ENCODE assay signal across 32 mouse cellular contexts in the genomic region with DNA sequence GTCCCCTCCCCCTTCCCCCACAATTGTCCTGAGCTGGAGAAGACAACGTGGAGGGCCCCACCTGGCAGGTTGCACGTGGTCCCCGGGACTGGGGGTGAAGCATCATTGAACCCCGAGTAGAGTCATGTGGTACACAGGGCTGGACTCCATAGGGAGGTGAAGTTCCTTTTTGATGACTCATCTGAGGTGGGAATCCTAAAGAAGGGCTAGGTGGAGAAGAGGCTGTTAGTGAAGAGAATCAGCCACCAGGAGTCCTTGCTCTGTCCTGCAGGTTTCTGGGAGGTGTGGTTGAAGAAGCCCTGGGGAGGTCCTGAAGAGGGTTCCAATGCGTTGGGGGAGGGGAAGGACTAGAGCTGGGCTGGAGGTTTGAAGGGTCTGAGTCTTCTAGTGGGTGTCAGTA. TPM values are rescaled to one million over a fixed set of nuclear protein-coding genes. Genes with fewer than 3 reads are reported as not detected.
A peak's percentile ranks its signal among the peaks of the same experiment; 100 is the strongest.
DNase-seq lines count a peak whose midpoint lies in the region; TF ChIP-seq lines count a peak whose summit lies in the region.
"Had no signal": no experiment of that assay in that cellular context is flagged by ENCODE, and none has a peak within 500 bp of the region (broad histone marks: within the 10 kb centered on the region; RNA-seq: fewer than 3 reads in every experiment).

No protein-coding gene starts in this region.

- TF ChIP-seq POLR2A in ES-Bruce4 (IDR thresholded peaks at IDR 0.05; ENCODE audit: insufficient read depth, low read length): no peak

- no peaks in the 10 kb centered on the region for H3K27me3 ChIP-seq in ES-Bruce4 (ENCODE audit: control insufficient read depth, insufficient read depth, low read length, poor library complexity, severe bottlenecking)
- peaks cover 35% of the 10 kb centered on the region for H3K27me3 ChIP-seq in hindbrain, embryonic 10.5 days (ENCODE audit: insufficient read depth, poor library complexity, severe bottlenecking)

- peak overlapping the region; percentile 88 for H3K27ac ChIP-seq in ES-Bruce4 (ENCODE audit: insufficient read depth, low read length)
- H3K27ac ChIP-seq in hindbrain, embryonic 10.5 days: no peak overlapping the region
- H3K27ac ChIP-seq: forebrain, embryonic 10.5 days; forebrain, embryonic 13.5 days; heart, adult 2 months; heart, embryonic 10.5 days; heart, embryonic 13.5 days; hindbrain, embryonic 12.5 days; hindbrain, embryonic 15.5 days had no signal

- no peaks in the 10 kb centered on the region for H3K9me3 ChIP-seq in ES-Bruce4 (replicated peaks; ENCODE audit: control insufficient read depth, insufficient read depth, low read length, poor library complexity, severe bottlenecking)
- H3K9me3 ChIP-seq in hindbrain, embryonic 10.5 days: no peaks in the 10 kb centered on the region
- H3K9me3 ChIP-seq: forebrain, embryonic 10.5 days; forebrain, embryonic 13.5 days; heart, embryonic 10.5 days; heart, embryonic 13.5 days; hindbrain, embryonic 12.5 days; hindbrain, embryonic 15.5 days had no signal

- DNase-seq in 3T3-L1 (ENCODE audit: low read depth, low spot score) (peak; percentile 41), R1 (ENCODE audit: low read depth, low spot score) (peak; percentile 81)
- no peak for DNase-seq in adrenal gland, postnatal 10 days
- no peak for DNase-seq in urinary bladder, adult 18-20 months (ENCODE audit: low spot score in 2 of 2)
- no peak for DNase-seq in hindbrain, embryonic 10.5 days (ENCODE audit: low spot score)
- DNase-seq: adrenal gland, adult 2 months; adrenal gland, postnatal 36 days; cerebellum, adult 18-20 months; cerebellum, adult 9-10 months; cerebellum, postnatal 14 days; gastrocnemius, postnatal 10 days; gastrocnemius, postnatal 36 days; heart, adult 2 months; heart, postnatal 14 days; heart, postnatal 4 days had no signal

- H3K4me1 ChIP-seq in ES-Bruce4 (ENCODE audit: control insufficient read depth, insufficient read depth, low read length): peaks cover 2% of the 10 kb centered on the region
- peaks cover 43% of the 10 kb centered on the region for H3K4me1 ChIP-seq in hindbrain, embryonic 10.5 days (replicated peaks)

- H3K9ac ChIP-seq in ES-Bruce4 (ENCODE audit: low read depth, poor library complexity, severe bottlenecking): peak overlapping the region; percentile 88
- H3K9ac ChIP-seq: forebrain, embryonic 13.5 days; heart, embryonic 13.5 days; hindbrain, embryonic 12.5 days; hindbrain, embryonic 15.5 days had no signal

- peak overlapping the region; percentile 43 for H3K4me3 ChIP-seq in ES-Bruce4 (ENCODE audit: low read depth, low read length)
- no peak overlapping the region for H3K4me3 ChIP-seq in hindbrain, embryonic 10.5 days
- H3K4me3 ChIP-seq: forebrain, embryonic 10.5 days; forebrain, embryonic 13.5 days; heart, adult 2 months; heart, embryonic 10.5 days; heart, embryonic 13.5 days; hindbrain, embryonic 12.5 days; hindbrain, embryonic 15.5 days had no signal

- peak; percentile 74 for TF ChIP-seq EP300 in ES-Bruce4 (IDR thresholded peaks at IDR 0.05; ENCODE audit: insufficient read depth, low read depth, low read length)

- 69% methylated on average over 5 of the region's 5 CpGs for WGBS in hindbrain, embryonic 10.5 days

- peaks cover 4% of the 10 kb centered on the region; the same call in 1 of the 2 replicates for H3K36me3 ChIP-seq in ES-Bruce4 (ENCODE audit: control insufficient read depth, insufficient read depth, low read length, poor library complexity, severe bottlenecking)
- H3K36me3 ChIP-seq in hindbrain, embryonic 10.5 days: peaks cover 35% of the 10 kb centered on the region
- H3K36me3 ChIP-seq: heart, embryonic 13.5 days; hindbrain, embryonic 12.5 days; hindbrain, embryonic 15.5 days had no signal

- no peak for TF ChIP-seq CTCF in ES-Bruce4 (IDR thresholded peaks at IDR 0.05; ENCODE audit: low read depth, low read length)

RNA-seq across cellular contexts. Expression of gene Gli1, which starts 4.8 kb away (rescaled TPM):
- polyA plus RNA-seq in ES-Bruce4 (2011; ENCODE audit: insufficient read depth, insufficient read length, low read depth, missing spikeins): 19.8 and 21.4 TPM in 2 replicates
- total RNA-seq in adrenal gland, postnatal 10 days (2021): 1 to 10 TPM; 5.2 to 5.6 TPM
- 7.1 and 7.3 TPM in 2 replicates for polyA plus RNA-seq in hindbrain, embryonic 10.5 days (2016; fragmentation: Nextera tagmentation; extraction: Ambion mirVana)
- total RNA-seq: granulocyte monocyte progenitor cell, adult 5-6 weeks had no signal

RNA-seq across cellular contexts. Expression of gene Arhgap9, which starts 15.2 kb away (rescaled TPM):
- 8.5 and 9.1 TPM in 2 replicates for polyA plus RNA-seq in ES-Bruce4 (2011; ENCODE audit: insufficient read depth, insufficient read length, low read depth, missing spikeins)
- 1 to 10 TPM; 6.5 to 6.6 TPM for total RNA-seq in adrenal gland, postnatal 10 days (2021)
- 1.8 and 2.5 TPM in 2 replicates for polyA plus RNA-seq in hindbrain, embryonic 10.5 days (2016; fragmentation: Nextera tagmentation; extraction: Ambion mirVana)

RNA-seq across cellular contexts. Expression of gene Inhbe, which starts 17.3 kb away (rescaled TPM):
- polyA plus RNA-seq in ES-Bruce4 (2011; ENCODE audit: insufficient read depth, insufficient read length, low read depth, missing spikeins): not detected in 2 replicates
- total RNA-seq in adrenal gland, postnatal 10 days (2021): 1 to 10 TPM; 1.2 to 6.6 TPM
- not detected in 2 replicates for polyA plus RNA-seq in hindbrain, embryonic 10.5 days (2016; fragmentation: Nextera tagmentation; extraction: Ambion mirVana)
- total RNA-seq: adrenal gland, adult 2 months; adrenal gland, postnatal 36 days; gastrocnemius, adult 18-20 months; gastrocnemius, postnatal 10 days; gastrocnemius, postnatal 36 days; granulocyte monocyte progenitor cell, adult 5-6 weeks; heart, adult 2 months; heart, postnatal 14 days; heart, postnatal 4 days had no signal
- polyA plus RNA-seq: C2C12; CD4-positive, CD25-positive, alpha-beta regulatory T cell, adult 4 months; embryonic facial prominence, embryonic 11.5 days; embryonic facial prominence, embryonic 14.5 days; forebrain, embryonic 10.5 days; forebrain, embryonic 16.5 days; heart, adult 2 months; heart, embryonic 10.5 days; heart, embryonic 13.5 days; heart, embryonic 16.5 days; intestine, embryonic 14.5 days had no signal

RNA-seq across cellular contexts. Expression of gene Mars, which starts 25.4 kb away (rescaled TPM):
- polyA plus RNA-seq in ES-Bruce4 (2011; ENCODE audit: insufficient read depth, insufficient read length, low read depth, missing spikeins): 129 and 136 TPM in 2 replicates
- 10 to 100 TPM; 82.6 to 86.3 TPM for total RNA-seq in adrenal gland, postnatal 10 days (2021)
- 171 and 174 TPM in 2 replicates for polyA plus RNA-seq in hindbrain, embryonic 10.5 days (2016; fragmentation: Nextera tagmentation; extraction: Ambion mirVana)

RNA-seq across cellular contexts. Expression of gene Inhbc, which starts 33.3 kb away (rescaled TPM):
- polyA plus RNA-seq in ES-Bruce4 (2011; ENCODE audit: insufficient read depth, insufficient read length, low read depth, missing spikeins): not detected in 2 replicates
- total RNA-seq in adrenal gland, postnatal 10 days (2021): 10 to 100 TPM; 10.9 to 22.9 TPM
- polyA plus RNA-seq in hindbrain, embryonic 10.5 days (2016; fragmentation: Nextera tagmentation; extraction: Ambion mirVana): 0.13 TPM in 1 of 2 replicates, not detected in the other
- total RNA-seq: adrenal gland, postnatal 36 days; gastrocnemius, adult 18-20 months; gastrocnemius, postnatal 10 days; gastrocnemius, postnatal 36 days; granulocyte monocyte progenitor cell, adult 5-6 weeks; heart, adult 2 months; heart, postnatal 14 days; heart, postnatal 4 days had no signal
- polyA plus RNA-seq: C2C12; CD4-positive, CD25-positive, alpha-beta regulatory T cell, adult 4 months; embryonic facial prominence, embryonic 11.5 days; embryonic facial prominence, embryonic 14.5 days; forebrain, embryonic 10.5 days; forebrain, embryonic 13.5 days; forebrain, embryonic 16.5 days; heart, adult 2 months; heart, embryonic 13.5 days; heart, embryonic 16.5 days; hindbrain, embryonic 12.5 days; hindbrain, embryonic 15.5 days; intestine, embryonic 14.5 days; intestine, postnatal 0 days had no signal

Comparison
In these comparisons a context has a peak if more than half of its experiments do, and no peak if none do; other contexts are left out.
1. DNase-seq: peak in 3T3-L1 (single experiment) and R1 (single experiment); none in adrenal gland, postnatal 10 days (single experiment), urinary bladder, adult 18-20 months (0 of 2) and hindbrain, embryonic 10.5 days (single experiment).